Mouse (Mus musculus) heart, postnatal 14 days (tissue): ENCODE results near the gene Gpn3. TPM values are rescaled to one million over a fixed set of nuclear protein-coding genes. Genes with fewer than 3 reads are reported as not detected.
A peak's percentile ranks its signal among the peaks of the same experiment; 100 is the strongest.

ENCODE experiments used
- DNase-seq, 2 experiments: peaks; one replicate each; pipeline ENCODE4 v3.0.0; 2021 to 2022
- intact Hi-C: fragments of 180-260 bp; cut with DNase I; formaldehyde crosslinking; loops from one replicate; pipeline ENCODE4 v1.15.1; 2025
- long read RNA-seq, 2 experiments: library from polyadenylated mRNA; stranded (forward); transcript quantifications; one replicate each; pipeline ENCODE4 v2.0.0; 2021
- total RNA-seq, 2 experiments: library from RNA; stranded (reverse); gene quantifications; 2 replicates each; pipeline ENCODE4 v1.2.3; 2021

The Gpn3 gene
- 10 to 100 TPM; 23.1 to 25.6 TPM for total RNA-seq
- long read RNA-seq, experiment 1, transcript Gpn3-201 (8 exons, 1,592 nt), result major isoform, 42 of 48 reads
- long read RNA-seq, experiment 1, partial matches to known transcripts, result 2 of 48 reads
- long read RNA-seq, experiment 1, other reads (novel, unspliced or antisense), result 4 of 48 reads
- long read RNA-seq, experiment 2, transcript Gpn3-201 (8 exons, 1,592 nt), result major isoform, 30 of 32 reads
- long read RNA-seq, experiment 2, partial matches to known transcripts, result 1 of 32 reads
- long read RNA-seq, experiment 2, other reads (novel, unspliced or antisense), result 1 of 32 reads

DNA sequence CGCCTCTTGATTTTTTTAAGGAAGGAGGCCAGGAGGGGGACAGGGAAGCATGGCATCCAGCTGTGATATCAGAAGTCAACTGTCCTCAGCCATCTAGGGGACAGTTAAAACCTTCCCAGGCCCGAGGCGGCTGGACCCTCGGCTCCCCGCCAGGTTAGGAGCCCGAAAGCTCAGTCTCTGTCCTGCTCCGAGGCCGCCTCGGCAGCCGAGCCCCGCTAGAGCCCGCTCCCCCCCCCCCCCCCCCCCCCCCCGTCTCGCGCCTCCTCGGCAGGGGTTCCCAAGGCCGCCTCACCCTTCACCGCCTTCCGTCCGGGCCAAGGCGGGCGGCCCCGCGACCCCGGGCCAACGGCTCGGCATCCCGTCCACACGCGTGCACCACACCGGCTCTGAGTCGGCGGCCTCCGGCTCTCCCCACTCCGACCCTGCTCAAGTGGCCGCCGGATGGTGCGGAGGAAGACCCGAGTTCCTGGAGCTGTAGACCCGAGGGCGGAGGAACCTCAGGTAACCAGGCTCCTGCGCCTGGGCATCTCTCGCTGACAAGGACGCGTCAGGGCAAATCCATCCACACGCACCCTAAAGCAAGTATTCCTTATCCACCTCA lies at the start of gene Gpn3:
Gpn3 (plus strand) TSS at position 286 of the 601 bp plus-strand sequence.
- intact Hi-C loops, result loop anchor here (10.0 kb wide), 1 partner anchor 237 kb away; no protein-coding TSS in a partner anchor
- peak in 1 of 2 experiments; percentile 45 for DNase-seq

- intact Hi-C loops, result no loop called here
- DNase-seq, result no peak
Measured at GRCm38 (mm10) chr5:122323523-122323922, 48.2 kb upstream of the Gpn3 start.

DNA sequence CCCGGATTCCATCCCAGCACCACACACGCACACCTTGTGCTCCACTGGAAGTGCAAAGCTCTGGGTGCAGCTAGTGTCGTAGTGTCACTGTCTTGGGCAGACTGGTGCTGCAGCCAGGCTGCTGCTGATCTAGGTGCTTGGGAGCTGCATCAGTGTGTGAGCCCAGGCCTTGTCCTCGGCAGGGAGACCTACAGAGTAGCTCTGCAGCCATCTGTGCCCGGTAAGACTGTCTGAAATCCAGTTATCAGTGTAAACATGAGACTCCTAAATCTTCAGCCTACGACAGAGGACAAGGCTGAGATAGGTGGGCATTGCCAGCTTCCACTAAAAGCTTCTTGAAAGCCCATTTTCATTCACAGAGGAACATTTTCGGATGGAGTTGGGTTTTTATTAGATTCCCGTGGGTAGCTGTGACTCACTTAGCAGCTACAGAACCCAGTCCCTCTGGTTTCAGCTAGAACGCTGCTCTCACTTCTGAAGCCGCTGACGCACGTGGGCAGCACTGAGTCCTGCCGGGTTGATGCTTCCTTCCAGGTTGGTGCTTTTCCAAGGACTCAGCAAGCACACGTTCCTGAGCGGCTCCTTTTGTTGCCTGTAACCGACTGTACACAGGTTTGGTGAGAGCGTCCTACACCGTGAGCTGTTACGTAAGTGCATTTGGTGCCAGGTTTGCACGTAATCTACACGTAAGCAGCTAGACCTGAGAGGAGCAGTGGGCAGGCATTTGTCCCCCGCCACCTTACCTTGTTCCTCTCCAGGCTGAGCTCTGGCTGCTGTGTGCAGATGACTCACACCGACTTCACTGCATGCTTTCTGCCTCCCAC lies 46.9 kb upstream of the Gpn3 start:
- intact Hi-C loops, result no loop called here
- DNase-seq, result no peak

GRCm38 (mm10) chr5:122325477-122325876 lies 46.2 kb upstream of the Gpn3 start:
- intact Hi-C loops, result no loop called here

DNA sequence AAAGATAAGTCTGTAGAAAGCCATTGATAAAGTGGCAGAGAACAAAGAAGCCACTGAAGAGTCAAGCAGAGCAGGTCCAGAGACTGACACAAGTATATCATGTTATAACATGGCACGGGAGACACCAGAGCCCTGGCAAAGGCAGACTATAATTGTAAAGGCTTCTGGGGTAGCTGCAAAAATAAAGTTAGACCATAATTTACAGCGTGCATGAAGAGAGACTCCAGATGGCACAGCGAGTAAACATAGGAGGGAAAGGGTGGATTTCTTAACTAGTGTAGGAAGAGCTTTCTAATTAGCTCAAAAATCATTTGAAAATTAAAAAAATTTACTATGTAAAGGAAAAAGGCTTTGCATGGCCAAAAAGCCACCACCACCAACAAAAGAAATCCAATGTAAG lies 44.4 kb upstream of the Gpn3 start:
- DNase-seq, result no peak
- intact Hi-C loops, result no loop called here

More at GRCm38 (mm10) chr5:122325477-122325876, 46.2 kb upstream of the Gpn3 start:
- no peak for DNase-seq

GRCm38 (mm10) chr5:122330269-122330668 lies 41.4 kb upstream of the Gpn3 start:
- no peak for DNase-seq
- intact Hi-C loops, result no loop called here

- DNase-seq, result no peak
- intact Hi-C loops, result no loop called here
Measured at GRCm38 (mm10) chr5:122334682-122335081, 37.0 kb upstream of the Gpn3 start.

- intact Hi-C loops, result no loop called here
- DNase-seq, result no peak
Measured at GRCm38 (mm10) chr5:122336554-122337294, 35.0 kb upstream of the Gpn3 start.

DNA sequence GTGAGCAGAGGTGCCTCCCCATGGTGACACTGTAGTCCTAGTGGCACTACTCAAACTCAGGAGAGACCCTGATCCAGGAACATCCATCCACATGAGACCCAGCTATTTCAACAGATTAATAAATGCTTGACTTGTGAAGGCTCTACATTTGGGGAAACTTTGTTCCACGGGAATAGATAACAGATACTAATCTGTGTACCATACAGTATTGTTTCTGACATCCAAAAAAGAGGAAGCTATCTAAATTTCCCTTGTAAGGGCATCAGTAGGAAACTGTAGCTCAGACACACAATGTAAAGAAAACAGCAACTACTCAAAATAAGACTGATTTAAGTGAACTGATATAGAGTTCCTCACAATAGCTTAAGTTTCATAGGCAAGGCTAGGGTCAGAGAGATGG lies 28.8 kb upstream of the Gpn3 start:
- no peak for DNase-seq
- intact Hi-C loops, result loop anchor here (5.0 kb wide), 1 partner anchor 216 kb away; no protein-coding TSS in a partner anchor

DNA sequence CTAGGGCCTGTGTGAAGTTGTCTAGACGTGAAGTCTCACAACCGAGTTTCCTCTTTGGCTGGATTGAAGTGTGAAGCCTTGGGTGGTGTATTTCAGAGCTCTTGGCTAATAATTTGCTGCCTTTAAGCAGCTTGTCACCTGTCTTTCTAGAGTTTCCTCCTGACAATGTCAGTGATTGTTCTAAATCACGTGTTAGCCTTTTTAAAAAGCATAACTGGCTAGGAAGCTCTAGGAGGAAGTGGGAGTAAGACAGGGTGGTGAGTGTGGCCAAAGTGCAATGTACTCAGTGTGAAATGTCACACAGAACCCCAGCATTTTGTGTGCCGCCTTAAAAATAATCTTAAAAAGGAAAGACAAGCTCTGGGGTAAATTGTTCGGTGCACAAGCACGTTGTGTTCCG lies 27.9 kb upstream of the Gpn3 start:
- no peak for DNase-seq
- intact Hi-C loops, result loop anchor here (1.0 to 5.0 kb wide), 2 partner anchors 75 to 216 kb away; no protein-coding TSS in a partner anchor

GRCm38 (mm10) chr5:122344260-122344659 lies 27.4 kb upstream of the Gpn3 start:
- intact Hi-C loops, result loop anchor here (1.0 to 5.0 kb wide), 2 partner anchors 76 to 217 kb away; no protein-coding TSS in a partner anchor
- DNase-seq, result peak; percentile 82 to 83

DNA sequence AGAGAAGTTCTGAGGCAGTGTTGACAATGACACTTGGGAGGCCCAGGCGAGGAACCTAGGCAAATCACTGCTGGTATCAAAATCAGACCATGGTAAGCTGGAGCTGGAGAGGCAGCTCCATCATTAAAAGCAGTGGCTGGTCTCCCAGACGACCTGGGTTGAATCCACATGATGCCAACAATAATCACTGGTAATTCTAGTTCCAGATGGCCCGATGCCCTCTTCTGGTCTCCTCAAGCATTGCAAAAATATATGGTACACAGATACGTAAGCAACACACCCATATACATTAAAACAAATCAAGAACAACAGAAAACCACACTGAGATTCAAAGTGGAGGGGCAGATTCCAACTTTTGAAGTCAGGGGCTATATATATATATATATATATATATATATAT lies 25.9 kb upstream of the Gpn3 start:
- intact Hi-C loops, result no loop called here
- no peak for DNase-seq

DNA sequence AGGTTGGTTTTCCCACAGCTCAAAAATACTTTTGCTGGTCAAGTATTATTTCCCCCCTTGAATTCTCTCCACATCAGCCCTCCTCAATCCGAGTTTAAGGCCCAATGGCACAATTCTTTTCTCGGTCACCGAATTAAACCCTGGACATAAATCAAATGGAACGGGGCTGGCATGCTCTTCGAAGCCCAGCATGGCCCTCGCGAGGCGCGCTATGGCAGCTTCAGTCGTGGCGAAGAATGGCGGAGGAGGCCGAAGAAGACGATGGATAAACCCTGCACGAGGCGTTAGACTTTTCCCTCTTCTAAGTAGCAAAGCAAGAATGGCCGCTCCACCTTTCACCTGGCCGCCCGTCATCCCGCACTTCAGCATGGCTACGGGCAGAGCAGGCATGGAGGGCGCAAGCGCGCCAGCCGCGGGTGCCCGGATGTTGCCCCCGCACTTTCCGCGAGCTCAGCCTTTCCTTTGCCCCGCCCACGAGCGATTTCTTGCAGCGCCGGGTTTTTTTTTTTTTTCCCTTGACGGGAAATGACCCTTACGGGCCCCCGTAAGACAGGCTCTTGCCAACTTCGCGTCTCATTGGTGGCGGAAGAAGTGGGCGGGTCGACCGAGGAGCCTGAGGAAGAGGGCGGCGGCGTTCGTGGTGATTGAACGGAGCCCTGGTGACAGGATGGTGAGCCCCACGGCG lies 17.7 kb upstream of the Gpn3 start, which contains the start of the genes Rad9b and Vps29:
Rad9b (minus strand) TSS at position 427 of the 685 bp plus-strand sequence.
Vps29 (plus strand) TSS at position 563 of the 685 bp plus-strand sequence.
- intact Hi-C loops, result no loop called here
- peak; percentile 98 to 99 for DNase-seq

GRCm38 (mm10) chr5:122354492-122355067 lies 17.1 kb upstream of the Gpn3 start:
- intact Hi-C loops, result no loop called here
- no peak for DNase-seq

DNA sequence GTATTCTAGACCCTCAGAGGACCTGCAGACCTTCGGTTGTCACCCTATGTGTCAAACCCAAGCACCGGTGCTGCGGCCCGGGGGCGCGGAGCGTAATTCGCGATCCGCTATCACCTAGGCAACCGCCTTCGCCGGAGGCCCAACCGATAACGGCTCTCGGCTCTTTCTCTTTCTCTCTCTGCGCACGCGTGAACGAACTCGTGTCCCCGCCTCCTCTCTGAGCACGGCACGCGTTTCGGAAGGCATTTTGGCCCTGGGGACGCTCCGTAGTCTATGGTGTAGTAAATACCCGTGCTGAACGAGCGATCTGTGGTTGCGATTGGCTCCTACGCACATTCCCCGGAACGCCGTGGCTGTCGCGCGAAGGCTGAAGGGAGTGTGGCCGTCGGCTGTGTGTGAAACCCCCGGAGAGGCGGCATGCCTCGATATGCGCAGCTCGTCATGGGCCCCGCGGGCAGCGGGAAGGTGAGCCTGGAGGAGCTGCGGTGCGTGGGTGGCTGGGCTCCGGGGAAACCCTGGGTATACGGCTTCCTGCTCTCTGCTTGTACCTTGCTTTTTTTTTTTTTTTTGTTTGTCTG lies 605 bp downstream of the Gpn3 start, which contains the start of gene Fam216a:
Fam216a (minus strand) TSS at position 173 of the 578 bp plus-strand sequence.
- DNase-seq, result peak; percentile 98
- intact Hi-C loops, result loop anchor here (10.0 kb wide), 1 partner anchor 237 kb away; no protein-coding TSS in a partner anchor

DNA sequence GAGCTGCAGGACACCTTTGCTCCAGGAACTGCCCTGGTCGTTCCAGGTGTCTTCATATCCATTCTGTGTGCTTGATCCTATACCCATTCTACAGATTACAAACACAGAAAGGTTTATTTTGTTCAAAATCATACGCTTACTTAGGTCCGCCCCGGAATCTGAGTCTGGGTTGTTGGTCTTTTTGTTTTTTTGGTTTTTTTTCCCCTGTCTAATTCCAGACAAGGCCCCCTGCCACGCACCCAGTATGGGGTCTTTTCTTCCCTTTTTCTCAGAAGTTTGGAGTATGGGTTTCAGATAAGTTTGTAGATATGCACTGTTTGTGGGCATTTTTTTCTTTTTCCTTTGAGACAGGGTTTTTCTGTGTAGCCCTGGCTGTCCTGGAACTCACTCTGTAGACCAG lies 1.2 kb downstream of the Gpn3 start:
- no peak for DNase-seq
- intact Hi-C loops, result loop anchor here (10.0 kb wide), 1 partner anchor 238 kb away; no protein-coding TSS in a partner anchor

DNA sequence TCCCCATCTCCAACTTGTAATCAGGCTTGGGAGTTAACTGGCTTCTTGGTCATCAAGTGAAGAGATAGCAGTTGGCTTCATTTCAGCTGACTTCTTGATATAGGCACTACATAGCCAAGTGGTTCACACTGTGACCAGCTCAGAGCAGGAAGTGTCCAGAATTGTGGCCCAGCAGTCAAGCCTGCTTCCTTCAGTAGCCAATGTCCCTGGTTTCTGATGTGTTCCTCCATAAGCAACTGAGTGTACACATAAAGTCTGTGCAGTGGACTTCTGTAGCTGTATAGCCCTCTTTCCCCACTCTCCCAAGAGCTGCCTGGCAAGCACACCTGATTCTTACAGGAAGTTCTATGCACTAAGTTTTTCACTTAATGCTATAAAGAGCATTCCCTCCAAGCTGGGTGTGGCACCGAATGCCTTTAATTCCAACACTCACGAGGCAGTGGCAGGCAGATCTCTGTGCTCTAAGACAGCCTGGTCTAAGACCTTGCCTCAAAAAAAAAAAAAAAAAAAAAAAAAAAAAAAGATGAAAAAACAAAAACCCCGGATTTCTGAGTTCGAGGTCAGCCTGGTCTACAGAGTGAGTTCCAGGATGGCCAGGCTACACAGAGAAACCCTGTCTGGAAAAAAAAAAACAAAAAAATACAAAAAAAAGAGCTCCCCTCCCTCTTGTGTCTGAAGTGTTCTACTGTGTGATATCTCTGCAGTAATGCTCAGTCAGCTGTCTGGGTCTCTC lies 5.6 kb downstream of the Gpn3 start:
- no peak for DNase-seq
- intact Hi-C loops, result loop anchor here (10.0 kb wide), 1 partner anchor 242 kb away; no protein-coding TSS in a partner anchor

DNA sequence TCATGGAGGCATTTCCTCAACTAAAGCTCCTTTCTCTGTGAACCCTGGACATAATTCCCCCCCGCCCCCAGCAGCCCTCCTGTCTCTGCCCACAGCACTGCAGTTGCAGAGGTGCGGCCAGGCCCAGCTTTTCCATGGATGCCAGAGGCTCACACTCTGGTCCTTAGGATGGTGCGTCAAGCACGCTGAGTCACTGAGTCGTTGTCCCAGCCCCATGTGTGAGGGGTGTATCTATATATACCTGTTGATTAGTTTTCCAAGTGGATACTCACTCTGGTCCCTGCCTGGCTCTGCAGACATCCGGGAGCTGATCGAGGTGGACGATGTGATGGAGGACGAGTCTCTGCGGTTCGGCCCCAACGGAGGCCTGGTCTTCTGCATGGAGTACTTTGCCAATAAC lies 6.5 kb downstream of the Gpn3 start:
- intact Hi-C loops, result loop anchor here (10.0 kb wide), 1 partner anchor 243 kb away; no protein-coding TSS in a partner anchor
- no peak for DNase-seq
